Mouse (Mus musculus) testis, adult 2 months (tissue): ENCODE data around the gene Stat3. TPM values are rescaled to one million over a fixed set of nuclear protein-coding genes. Genes with fewer than 3 reads are reported as not detected.

Experiments
- H3K27ac ChIP-seq: fragments of 200-500 bp; 2 replicates; pipeline ENCODE4 v1.5.1; 2012; ENCODE audit warnings: low read depth, low read length; ENCODE audit not compliant: control insufficient read depth, insufficient read depth
- H3K27me3 ChIP-seq: fragments of 200-500 bp; 2 replicates; pipeline ENCODE4 v1.6.1; 2012; ENCODE audit warnings: mild to moderate bottlenecking, low read length, moderate library complexity; ENCODE audit not compliant: control insufficient read depth, insufficient read depth
- H3K36me3 ChIP-seq: fragments of 200-500 bp; 2 replicates; pipeline ENCODE4 v1.6.1; 2012; ENCODE audit warnings: mild to moderate bottlenecking, low read length; ENCODE audit not compliant: control insufficient read depth, insufficient read depth
- H3K4me1 ChIP-seq: fragments of 200-500 bp; 2 replicates; pipeline ENCODE4 v1.6.1; 2012; ENCODE audit warnings: low read length; ENCODE audit not compliant: control insufficient read depth, insufficient read depth
- H3K4me3 ChIP-seq: fragments of 200-500 bp; 2 replicates; pipeline ENCODE4 v1.5.1; 2012; ENCODE audit warnings: low read depth, mild to moderate bottlenecking, low read length, moderate library complexity, mixed read lengths; ENCODE audit not compliant: control insufficient read depth
- CTCF ChIP-seq: fragments of 200-500 bp; IDR thresholded peaks from 2 replicates; pipeline ENCODE4 v1.5.1; 2012; ENCODE audit warnings: low read depth, mild to moderate bottlenecking, inconsistent platforms, low read length, moderate library complexity; ENCODE audit not compliant: control insufficient read depth, insufficient read depth, insufficient replicate concordance
- POLR2A ChIP-seq: fragments of 200-500 bp; IDR thresholded peaks from 2 replicates; pipeline ENCODE4 v1.6.1; 2012; ENCODE audit warnings: low read depth, mild to moderate bottlenecking, inconsistent platforms, low read length, moderate library complexity; ENCODE audit not compliant: control insufficient read depth
- polyA plus RNA-seq: library from polyadenylated mRNA; depleted of rRNA; stranded (reverse); fragments of >200 nt; gene quantifications from 2 replicates; pipeline ENCODE4 v1.2.3, GENCODE M21; 2012

Gene Stat3
- polyA plus RNA-seq, 1 experiment, result 25.0 TPM

- no peak overlapping the region for H3K4me3 ChIP-seq
- H3K27me3 ChIP-seq, result no peaks in the 10 kb centered on the region
- no peak for TF ChIP-seq POLR2A
- no peak for TF ChIP-seq CTCF
- no peak overlapping the region for H3K27ac ChIP-seq
- peaks cover 3% of the 10 kb centered on the region for H3K36me3 ChIP-seq
- no peaks in the 10 kb centered on the region for H3K4me1 ChIP-seq
These were observed 46.9 kb downstream of the Stat3 start for GRCm38 (mm10) chr11:100892435-100892834.

DNA sequence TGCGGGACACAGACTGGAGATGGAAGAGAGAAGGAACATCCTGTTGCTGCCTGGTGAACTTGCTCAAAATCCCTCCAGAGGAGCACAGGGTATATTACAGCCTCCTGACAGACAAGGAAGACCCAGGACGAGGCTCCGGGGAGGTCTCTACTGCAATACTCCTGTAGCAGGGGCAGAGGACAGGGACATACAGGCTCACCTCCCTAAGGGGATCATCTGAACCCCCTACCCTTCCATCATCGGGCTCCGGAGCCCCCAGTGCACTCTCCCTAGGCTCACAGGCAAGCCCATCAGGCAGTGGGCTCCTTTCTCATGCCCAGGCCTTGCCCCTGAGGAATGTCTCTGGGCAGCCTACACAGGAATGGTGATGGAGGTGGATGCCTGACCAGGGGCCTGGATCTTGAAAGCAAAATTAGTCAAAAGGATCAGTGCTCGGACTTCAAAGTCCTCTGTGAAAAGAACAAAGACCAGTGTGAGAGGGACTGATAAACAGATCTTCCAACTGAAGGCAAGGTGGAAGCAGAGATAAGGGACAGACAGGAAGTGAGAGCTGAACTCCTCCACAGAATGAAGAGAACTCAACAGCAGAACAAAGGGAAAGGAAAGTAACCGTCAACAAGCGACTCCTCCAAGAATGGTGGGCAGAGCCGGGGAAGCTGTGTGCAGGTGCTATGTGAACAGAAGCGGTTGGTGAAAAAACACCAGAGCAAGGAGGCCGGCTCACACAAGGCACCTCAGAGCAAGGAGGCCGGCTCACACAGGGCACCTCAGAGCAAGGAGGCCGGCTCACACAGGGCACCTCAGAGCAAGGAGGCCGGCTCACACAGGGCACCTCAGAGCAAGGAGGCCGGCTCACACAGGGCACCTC, 47.9 kb downstream of the Stat3 start:
- TF ChIP-seq POLR2A, result no peak
- no peak for TF ChIP-seq CTCF
- Histone ChIP-seq H3K27me3 (no peaks in the 10 kb centered on the region), H3K4me1 (no peaks in the 10 kb centered on the region), H3K4me3 (no peak overlapping the region), H3K36me3 (peaks cover 3% of the 10 kb centered on the region), H3K27ac (no peak overlapping the region)

DNA sequence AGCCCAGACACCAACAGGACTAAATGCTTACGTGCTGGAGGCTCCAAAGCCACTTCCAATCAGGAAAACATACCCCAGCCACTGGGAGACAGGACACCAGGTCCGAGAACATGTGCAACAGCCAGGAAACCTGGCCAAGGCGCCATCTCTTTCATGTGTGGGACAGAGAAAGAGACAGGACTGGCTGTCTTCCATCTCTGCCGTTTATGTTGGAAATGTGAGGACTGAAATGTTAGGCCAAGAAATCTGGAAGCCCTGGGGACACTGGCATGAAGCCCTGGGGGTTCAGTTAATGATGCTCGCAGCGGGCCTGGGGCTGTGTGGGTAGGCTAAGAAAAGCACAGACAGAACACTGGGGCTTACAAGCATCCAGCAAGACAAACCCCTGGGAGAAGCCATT, 48.9 kb downstream of the Stat3 start:
- TF ChIP-seq POLR2A (no peak), CTCF (no peak)
- Histone ChIP-seq H3K36me3 (peaks cover 3% of the 10 kb centered on the region), H3K4me1 (no peaks in the 10 kb centered on the region), H3K27ac (no peak overlapping the region), H3K4me3 (no peak overlapping the region), H3K27me3 (no peaks in the 10 kb centered on the region)

GRCm38 (mm10) chr11:100888348-100888820, 51.0 kb downstream of the Stat3 start:
- Histone ChIP-seq H3K27me3 (no peaks in the 10 kb centered on the region), H3K27ac (no peak overlapping the region), H3K4me1 (no peaks in the 10 kb centered on the region), H3K4me3 (no peak overlapping the region), H3K36me3 (no peaks in the 10 kb centered on the region)
- TF ChIP-seq POLR2A, result no peak

DNA sequence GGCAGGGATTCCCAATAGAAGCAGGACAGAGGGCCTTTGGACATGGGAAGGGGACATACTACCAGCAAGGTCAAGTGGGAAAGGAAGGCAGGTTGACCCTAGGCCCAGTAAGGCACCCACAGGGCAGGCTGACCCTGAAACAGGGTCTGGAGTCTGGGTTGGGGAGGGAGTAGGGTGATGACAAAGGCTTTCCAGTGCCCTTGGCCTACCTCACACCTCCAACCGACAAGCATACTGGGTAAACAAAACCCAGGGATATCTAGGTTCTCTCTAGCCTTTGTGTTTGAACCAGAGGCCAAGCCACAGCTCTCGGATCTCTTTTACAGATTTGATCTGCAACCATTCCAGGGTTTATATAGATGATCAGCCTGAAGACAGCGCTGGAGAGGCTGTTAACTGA, 51.6 kb downstream of the Stat3 start:
- Histone ChIP-seq H3K36me3 (no peaks in the 10 kb centered on the region), H3K27me3 (no peaks in the 10 kb centered on the region), H3K27ac (no peak overlapping the region), H3K4me1 (no peaks in the 10 kb centered on the region), H3K4me3 (no peak overlapping the region)
- no peak for TF ChIP-seq CTCF
- TF ChIP-seq POLR2A, result no peak

DNA sequence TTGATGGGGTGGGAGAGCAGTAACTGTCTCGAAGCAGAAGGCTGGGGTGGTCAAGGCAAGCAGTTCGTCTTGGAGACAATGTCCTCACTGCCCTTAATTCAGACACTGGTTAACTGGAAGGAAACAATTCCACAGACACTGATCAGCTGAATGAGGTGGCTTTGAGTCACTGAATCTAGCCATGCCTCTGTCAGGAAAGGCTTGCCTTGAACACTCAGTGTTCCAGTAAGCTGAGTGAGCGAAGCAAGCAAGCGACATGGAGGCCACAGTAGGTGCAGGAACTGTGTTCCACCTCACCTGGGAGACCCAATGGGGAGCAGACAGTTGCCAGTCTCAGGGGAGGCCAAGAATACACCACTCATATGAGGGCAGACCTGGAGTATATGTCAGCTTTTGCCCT, 52.1 kb downstream of the Stat3 start:
- Histone ChIP-seq H3K36me3 (no peaks in the 10 kb centered on the region), H3K4me3 (no peak overlapping the region), H3K27ac (no peak overlapping the region), H3K27me3 (no peaks in the 10 kb centered on the region), H3K4me1 (no peaks in the 10 kb centered on the region; the same call in 1 of the 2 replicates)
- TF ChIP-seq CTCF (no peak), POLR2A (no peak)

GRCm38 (mm10) chr11:100886188-100886740, 53.1 kb downstream of the Stat3 start:
- peaks cover 5% of the 10 kb centered on the region for H3K4me1 ChIP-seq
- no peaks in the 10 kb centered on the region for H3K27me3 ChIP-seq
- no peak overlapping the region for H3K27ac ChIP-seq
- H3K4me3 ChIP-seq, result no peak overlapping the region
- no peak for TF ChIP-seq POLR2A
- TF ChIP-seq CTCF, result no peak
- no peaks in the 10 kb centered on the region for H3K36me3 ChIP-seq

GRCm38 (mm10) chr11:100885472-100885871, 53.9 kb downstream of the Stat3 start:
- no peak overlapping the region for H3K27ac ChIP-seq
- H3K4me1 ChIP-seq, result peaks cover 13% of the 10 kb centered on the region
- TF ChIP-seq CTCF (no peak), POLR2A (no peak)

More at GRCm38 (mm10) chr11:100885472-100885871, 53.9 kb downstream of the Stat3 start:
- no peak overlapping the region for H3K4me3 ChIP-seq
- no peaks in the 10 kb centered on the region for H3K36me3 ChIP-seq
- H3K27me3 ChIP-seq, result no peaks in the 10 kb centered on the region
